1 mouse cellular context compared by ENCODE assay signal in genomic region chr19:60812036-60812389, GRCm38 (mm10).
TF ChIP-seq lines count a peak whose summit lies in the region.

No protein-coding gene starts in this region.

TF ChIP-seq in CH12.LX, 34 proteins besides CTCF, POLR2A, EP300 and RAD21 (continued from another document):
- TF ChIP-seq NRF1 (IDR thresholded peaks at IDR 0.05; ENCODE audit: low read depth, low read length), result no peak
- TF ChIP-seq SMC3 (IDR thresholded peaks at IDR 0.05; ENCODE audit: low read depth, low read length), result no peak
- TF ChIP-seq ELF1 (IDR thresholded peaks at IDR 0.05; ENCODE audit: low read depth, low read length), result no peak
- TF ChIP-seq ETS1 (conservative IDR thresholded peaks at IDR 0.05; ENCODE audit: low read depth, low read length), result no peak
- no peak for TF ChIP-seq MYC (IDR thresholded peaks at IDR 0.05; ENCODE audit: low read depth, low read length)
